Mouse (Mus musculus) urinary bladder, adult 18-20 months (tissue): Measurements from ENCODE around the gene Lilra6.
"Not testable (repeated sequence)": the region's sequence is repeated elsewhere in the genome, so short reads cannot be mapped to it uniquely, and the experiment has no call there.

Experiments used
- DNase-seq, 2 experiments: peaks; one replicate each; pipeline ENCODE4 v3.0.0; 2022; ENCODE audit warnings: low spot score in 2 of 2, mixed read lengths in 2 of 2

Gene Lilra6

DNA sequence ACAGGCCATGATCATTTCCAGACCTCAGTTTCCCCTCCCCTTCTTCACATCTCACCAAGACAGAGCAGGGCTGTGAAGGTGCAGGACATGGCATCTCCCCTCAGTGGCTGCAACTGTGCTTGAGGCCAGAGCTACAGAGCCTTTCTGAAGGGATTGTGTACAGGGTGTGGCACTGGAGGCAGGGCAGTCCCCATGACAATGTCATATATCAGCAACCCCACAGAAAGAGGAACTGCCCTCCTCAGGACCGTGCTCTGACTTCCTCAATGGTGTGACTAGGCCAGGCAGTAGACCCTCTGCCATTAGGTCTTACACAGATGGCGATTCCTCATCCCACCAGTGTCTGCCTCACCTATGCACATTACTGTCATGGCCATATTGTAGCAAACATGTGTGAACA is at the start of gene Lilra6:
TSS of gene Lilra6 (minus strand) at position 117 of the 400 bp plus-strand sequence.
- DNase-seq = not testable (repeated sequence)

DNA sequence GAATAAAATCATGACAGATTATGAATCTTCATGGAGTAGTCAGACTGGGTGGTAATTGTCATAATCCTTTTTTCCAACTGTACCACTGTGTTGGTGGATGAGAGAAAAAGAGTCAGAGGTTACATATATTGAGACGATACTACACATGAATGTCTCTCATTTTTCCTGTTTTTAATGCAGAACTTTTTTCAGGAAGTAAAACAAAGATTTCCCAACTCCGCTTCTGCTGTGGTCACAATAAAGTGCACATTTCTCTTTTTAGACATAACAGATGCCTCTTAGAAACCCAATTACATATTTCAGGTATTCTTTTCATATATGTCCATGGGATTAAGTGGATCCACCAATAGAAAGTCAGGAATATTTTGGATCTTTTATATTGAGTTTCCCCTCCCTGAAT is 46.7 kb upstream of the Lilra6 start:
- DNase-seq = no peak

DNA sequence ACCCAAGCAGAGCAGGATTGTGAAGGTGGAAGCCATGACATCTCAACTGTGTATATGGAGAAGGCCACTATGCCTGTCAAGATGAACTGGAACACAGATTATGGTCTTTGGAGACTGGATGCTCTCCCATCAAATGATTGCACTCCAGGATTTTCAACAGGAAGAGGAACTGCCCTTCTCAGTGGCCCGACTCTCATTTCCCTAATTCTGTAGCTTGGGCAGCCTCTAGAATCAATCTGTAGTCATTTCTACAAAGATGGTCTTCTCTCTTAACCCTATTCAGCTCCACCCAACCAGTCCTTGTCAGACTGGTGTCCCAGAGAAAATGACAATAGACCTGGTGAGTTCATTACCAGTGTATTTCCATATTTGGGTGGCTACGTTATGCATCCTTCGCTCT is 42.1 kb upstream of the Lilra6 start:
- no peak for DNase-seq

DNA sequence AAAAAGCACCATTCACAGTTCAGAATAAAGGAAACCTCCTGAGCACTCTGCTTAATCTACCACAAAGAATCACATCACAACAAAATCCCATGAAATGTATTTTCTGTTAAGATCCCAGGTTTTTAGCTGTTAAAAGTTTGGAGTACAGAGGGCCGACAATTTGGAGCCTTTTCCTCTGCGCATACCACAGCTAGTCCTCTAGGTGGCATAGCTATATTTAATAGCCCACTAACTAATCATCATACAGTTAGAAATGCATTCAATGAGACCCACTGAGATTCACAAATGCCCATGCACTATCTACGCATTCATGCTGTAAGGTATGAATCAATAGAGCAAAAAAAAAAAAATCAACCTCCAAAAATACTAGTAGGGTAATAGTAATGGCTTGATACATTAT is 33.9 kb upstream of the Lilra6 start:
- no peak for DNase-seq

DNA sequence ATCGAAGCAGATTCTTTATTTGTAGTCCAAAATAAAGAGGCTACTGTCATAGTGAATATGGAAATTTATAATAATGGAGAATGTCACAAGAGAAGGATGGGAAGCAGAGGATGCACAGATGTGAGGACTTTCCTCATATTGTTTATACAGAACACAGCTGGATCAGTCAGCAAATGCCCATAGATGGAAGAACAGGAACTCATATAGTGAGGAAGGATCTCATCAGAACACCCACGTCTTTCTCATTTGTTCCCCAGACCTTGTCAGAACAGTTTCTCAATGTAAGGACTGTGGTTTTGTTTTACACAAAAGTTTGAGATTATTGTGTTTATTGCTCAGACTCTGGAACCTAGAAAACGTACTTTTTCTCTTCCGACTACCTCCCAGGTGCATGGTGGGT is 32.9 kb upstream of the Lilra6 start:
- DNase-seq = no peak

DNA sequence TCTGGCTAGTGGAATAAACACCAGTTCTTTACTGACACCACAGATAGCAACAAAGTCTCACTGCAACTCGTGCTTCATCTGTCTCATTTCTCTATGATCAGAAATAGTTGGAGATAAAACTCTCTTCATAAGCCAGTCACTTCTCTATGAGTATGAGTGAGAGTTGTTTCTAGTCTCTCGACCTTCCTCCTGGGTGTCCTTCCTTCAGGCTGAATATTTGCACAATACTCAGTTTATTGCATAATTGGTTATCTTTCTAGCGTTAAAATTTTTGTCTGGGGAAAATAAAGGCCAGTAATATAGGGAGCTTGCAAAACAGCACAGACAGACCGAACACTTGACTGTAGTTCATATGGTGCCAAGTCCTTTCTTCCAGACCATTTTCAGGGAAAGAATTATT is 30.8 kb upstream of the Lilra6 start:
- no peak for DNase-seq

DNA sequence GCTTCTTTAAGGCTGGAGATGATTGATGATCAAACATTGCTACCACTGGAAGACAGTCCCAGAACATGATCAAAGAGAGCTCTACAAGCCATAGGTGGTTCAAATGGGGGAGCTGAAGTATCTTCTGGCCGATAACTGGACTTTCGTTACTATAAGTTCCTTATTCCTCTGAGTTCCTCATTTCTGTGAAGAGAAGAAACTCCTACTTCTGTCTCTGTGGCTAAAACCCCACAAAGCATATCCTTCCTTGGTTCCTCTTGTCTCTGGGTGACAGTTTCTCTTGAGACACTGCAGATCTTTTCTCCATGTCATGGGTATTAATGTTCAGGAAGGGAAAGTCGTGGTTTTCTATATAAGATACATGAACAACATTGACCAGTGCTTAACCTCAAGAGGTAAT is 25.6 kb upstream of the Lilra6 start:
- no peak for DNase-seq

DNA sequence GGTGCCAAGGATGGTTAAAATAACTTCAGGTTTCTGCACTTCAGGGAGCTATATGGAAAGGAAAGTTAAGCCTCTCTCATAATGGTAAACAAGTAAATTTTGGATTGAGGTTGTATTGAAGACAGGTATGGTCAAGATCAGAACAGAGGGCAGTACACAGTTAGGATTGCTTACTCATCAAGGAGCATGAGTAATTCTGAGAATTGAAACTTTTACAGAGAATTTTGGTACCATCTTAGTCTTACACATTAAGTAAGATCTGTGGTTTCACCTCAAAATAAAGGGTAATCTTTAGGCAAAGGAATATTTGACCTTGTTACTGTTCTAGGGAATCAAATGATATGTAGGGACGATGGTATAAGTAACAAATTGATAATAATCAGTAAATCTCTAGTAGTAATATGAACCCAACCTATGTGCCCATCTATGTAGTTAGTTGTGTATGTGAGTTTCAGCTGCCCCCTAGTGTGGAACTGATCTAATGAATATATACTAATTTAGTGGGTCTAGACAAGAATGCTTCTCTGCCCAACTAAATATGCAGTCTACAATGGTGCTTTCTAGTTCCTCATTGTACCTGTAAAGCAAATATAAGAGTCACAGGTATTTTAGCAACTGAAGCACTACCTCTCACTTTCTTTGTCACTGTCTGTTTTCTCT is 24.7 kb upstream of the Lilra6 start:
- no peak for DNase-seq

DNA sequence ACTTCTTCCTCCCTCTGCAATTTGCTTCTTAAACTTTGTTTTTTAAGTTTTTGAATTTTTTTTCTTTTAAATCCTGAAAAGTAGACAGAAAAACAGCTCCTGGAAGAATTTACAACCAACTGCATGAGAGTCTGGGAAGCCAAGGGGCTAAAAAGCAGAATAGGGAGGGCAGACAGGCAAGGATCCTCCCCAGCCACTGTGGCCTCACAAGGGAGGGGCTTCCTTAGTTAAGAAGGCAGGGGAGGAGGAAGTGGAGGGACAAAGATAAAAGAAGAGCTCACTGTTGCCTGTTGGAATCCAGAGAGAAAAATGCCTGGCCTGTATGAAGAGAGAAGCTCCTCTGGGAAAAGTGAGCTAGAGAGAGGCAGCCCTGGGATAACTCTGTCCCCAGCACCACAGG is 20.2 kb upstream of the Lilra6 start:
- not testable (repeated sequence) for DNase-seq

DNA sequence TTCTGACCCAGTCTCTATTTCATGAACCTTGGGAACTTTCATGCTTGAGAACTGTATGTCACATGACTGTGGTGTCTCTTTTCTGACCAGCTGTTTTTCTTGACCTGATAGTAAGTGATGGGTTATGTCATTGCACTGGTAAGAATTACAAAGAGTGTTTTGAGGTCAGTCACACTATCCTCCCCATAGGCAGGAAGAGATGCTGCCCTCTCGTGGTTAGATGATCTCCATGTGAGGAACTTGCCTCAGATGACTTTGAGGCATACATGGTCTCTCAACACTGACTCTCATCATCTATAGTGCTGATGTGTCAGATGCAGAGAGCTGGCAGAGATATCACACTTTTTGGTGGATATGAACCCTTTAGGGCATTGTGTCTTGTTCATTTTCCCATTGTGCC is 11.6 kb downstream of the Lilra6 start:
- no peak for DNase-seq

DNA sequence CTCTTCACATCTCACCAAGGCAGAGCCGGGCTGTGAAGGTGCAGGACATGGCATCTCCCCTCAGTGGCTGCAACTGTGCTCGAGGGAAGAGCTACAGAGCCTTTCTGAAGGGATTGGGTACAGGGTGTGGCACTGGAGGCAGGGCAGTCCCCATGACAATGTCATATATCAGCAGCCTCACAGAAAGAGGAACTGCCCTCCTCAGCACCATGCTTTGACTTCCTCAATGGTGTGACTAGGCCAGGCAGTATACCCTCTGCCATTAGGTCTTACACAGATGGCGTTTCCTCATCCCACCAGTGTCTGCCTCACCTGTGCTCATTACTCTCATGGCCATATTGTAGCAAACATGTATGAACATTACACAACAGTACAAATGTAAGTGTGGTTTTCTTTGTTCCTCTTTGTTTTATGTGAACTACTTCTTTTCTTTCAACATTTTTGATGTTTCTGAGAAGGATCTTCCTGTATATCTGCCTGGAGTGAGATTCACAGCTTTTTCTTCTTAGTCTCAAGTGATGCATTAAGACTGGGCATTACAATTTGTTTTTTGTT is 17.2 kb downstream of the Lilra6 start, which contains the start of gene Gm14548:
TSS of gene Gm14548 (minus strand) at position 85 of the 555 bp plus-strand sequence.
- DNase-seq = not testable (repeated sequence)

DNA sequence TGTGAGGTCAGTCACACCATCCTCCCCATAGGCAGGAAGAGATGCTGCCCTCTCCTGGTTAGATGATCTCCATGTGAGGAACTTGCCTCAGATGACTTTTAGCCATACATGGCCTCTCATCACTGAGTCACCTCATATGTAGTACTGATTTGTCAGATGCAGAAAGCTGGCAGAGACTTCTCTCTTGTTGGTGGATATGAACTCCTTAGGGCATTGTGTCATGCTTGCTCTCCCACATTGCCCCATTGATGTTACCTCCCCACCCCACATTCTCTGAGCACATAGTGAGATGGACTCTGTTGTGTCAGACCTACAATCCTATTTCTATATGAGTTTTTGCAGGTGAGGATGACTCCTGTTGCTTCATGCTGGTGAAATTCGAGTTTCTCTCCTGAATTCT is 40.3 kb downstream of the Lilra6 start:
- DNase-seq = not testable (repeated sequence)
